Mouse (Mus musculus): ENCODE results near the gene Snrpd2.
A peak's percentile ranks its signal among the peaks of the same experiment; 100 is the strongest.

Gene Snrpd2

DNA sequence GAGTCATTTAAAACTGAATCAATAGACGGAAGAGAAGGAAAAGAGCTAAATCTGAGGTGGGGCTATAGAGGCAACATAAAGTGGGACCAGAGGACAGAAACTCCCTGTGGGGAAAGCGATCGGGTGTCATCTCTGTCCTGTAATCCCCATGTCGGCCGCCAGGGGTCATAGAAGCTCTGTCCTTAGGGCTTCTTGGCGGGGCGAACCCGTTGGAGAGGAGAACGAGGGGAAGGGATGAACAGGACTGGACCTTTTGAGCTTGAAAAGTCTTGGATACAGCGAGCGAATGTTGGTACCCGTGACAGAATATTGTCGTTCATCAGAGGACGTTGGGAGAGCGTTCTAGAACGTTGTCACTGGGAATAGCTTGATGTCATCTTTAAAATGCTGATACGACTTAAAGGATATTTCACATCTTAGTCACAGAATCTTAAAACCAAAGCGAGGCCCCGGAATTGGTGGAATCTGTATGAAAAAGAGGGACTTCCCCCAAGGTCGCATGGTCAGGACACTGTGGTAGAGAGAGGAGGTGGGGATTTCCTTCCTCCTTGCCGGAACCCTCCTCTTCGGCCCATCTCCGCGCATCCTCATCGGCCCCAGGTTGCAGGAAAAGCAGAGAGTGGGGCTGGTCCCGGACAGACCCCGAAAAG, 29.0 kb downstream of the Snrpd2 start:
- DNase-seq (ENCODE audit: low spot score) = peak; percentile 69

DNA sequence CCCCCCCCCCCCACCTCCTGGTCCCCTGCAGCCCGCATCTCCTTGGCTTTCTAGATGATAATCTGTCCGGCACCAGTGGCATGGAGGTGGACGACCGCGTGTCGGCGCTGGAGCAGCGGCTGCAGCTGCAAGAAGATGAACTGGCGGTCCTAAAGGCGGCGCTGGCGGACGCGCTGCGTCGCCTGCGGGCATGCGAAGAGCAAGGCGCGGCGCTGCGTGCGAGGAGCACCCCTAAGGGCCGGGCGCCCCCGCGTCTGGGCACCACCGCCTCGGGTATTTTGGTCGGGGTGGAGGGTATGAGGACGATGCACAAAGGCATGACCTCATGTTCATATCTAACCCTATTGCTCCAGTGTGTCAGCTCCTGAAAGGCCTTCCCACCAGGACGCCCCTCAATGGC, 29.7 kb downstream of the Snrpd2 start:
- DNase-seq (ENCODE audit: low spot score) = no peak

GRCm38 (mm10) chr7:19179936-19180335, 30.4 kb downstream of the Snrpd2 start:
- no peak for DNase-seq (ENCODE audit: low spot score)

- no peak for DNase-seq (ENCODE audit: low spot score)
Measured at GRCm38 (mm10) chr7:19180862-19181429, 31.4 kb downstream of the Snrpd2 start.

DNA sequence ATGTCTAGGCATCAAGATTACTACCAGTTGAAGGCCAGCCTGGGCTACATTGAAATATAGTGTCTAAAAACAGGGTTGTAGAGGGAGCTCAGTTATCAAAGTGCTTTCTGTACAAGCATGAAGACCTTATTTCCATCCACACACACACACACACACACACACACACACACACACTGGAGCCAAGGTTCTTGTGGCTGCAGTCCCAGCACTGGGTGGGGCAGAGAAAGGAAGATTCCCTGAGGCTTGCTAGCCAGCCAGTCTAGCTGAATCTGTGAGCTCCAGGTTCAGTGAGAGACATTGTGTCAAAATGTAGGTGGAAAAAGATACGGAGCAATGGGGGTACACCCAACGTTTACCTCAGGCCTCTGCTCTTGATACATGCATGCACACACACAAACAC, 34.7 kb downstream of the Snrpd2 start:
- DNase-seq (ENCODE audit: low spot score) = no peak

- DNase-seq (ENCODE audit: low spot score) = no peak
Measured at GRCm38 (mm10) chr7:19184758-19185157, 35.2 kb downstream of the Snrpd2 start.

DNA sequence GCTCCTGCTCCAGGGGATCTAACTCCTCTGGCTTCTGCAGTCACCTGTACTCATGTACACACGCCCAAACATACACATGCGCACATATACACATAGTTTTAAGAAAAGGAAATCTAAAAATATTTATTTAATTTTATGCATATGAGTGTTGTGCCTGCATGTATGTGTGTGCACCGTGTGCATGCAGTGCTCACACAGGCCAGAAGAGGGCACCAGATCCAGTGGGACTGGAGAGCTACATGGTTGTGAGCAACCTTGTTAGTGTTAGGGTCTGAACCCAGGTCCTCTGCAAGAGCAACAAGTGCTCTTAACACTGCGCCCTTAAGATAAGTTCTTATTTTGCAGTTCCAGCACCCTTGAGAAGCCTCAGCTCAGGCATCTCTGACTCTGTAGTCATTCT, 45.2 kb downstream of the Snrpd2 start:
- DNase-seq (ENCODE audit: low spot score) = no peak

GRCm38 (mm10) chr7:19196676-19197075, 47.2 kb downstream of the Snrpd2 start:
- no peak for DNase-seq (ENCODE audit: low spot score)

DNA sequence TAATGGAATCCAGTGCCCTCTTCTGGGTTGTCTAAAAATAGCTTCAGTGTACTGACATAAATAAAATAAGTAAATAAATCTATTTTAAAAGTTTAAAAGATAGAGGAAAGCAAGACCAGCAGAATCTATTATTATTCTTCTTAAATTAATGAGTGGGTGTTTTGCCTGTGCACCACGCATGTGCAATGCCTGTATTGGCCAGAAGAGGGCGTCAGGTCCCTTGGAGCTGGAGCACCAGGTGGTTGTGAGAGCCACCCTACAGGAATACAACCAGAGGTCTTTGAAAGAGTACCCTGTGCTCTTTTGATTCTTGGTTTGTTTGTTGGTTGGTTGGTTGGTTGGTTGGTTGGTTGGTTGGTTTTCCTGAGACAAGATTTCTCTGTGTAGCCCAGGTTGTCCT, 48.5 kb downstream of the Snrpd2 start:
- DNase-seq (ENCODE audit: low spot score) = no peak

- no peak for DNase-seq (ENCODE audit: low spot score)
Measured at GRCm38 (mm10) chr7:19201660-19202059, 52.1 kb downstream of the Snrpd2 start.

GRCm38 (mm10) chr7:19202065-19202850, 52.7 kb downstream of the Snrpd2 start:
- no peak for DNase-seq (ENCODE audit: low spot score)
